ENCODE assay signal across 15 mouse cellular contexts in the genomic region with DNA sequence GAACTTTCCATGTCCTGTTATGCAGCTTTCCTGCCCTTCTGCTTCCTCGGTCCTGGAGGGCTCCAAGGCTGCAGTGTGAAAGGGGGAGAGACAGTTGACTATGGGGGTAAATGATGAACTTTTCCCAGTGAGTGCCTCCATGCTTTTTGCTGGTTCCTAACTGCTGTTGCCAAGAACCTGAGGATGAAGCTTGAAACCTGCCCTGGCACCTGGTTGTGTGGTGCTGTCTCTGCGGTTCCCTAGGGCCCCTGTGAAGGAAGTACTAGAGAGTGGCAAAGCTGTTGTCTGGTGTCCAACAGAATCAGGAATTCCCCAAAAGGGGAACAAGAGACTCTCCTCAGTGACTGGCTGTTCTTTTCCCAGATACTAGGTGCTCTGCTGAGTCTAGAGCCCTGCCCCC. TPM values are rescaled to one million over a fixed set of nuclear protein-coding genes. Genes with fewer than 3 reads are reported as not detected.
"Had no signal": no experiment of that assay in that cellular context is flagged by ENCODE, and none has a peak within 500 bp of the region (broad histone marks: within the 10 kb centered on the region; RNA-seq: fewer than 3 reads in every experiment).

No protein-coding gene starts in this region.

RNA-seq across cellular contexts. Expression of gene Btbd35f1, which starts 41.2 kb away (rescaled TPM):
- total RNA-seq: neutrophil, adult 5-6 weeks had no signal
- polyA plus RNA-seq: neural tube, embryonic 11.5 days; neural tube, embryonic 12.5 days; neural tube, embryonic 13.5 days; neural tube, embryonic 14.5 days; neural tube, embryonic 15.5 days; small intestine, adult 2 months; spleen, adult 2 months; stomach, embryonic 14.5 days; stomach, embryonic 15.5 days; stomach, embryonic 16.5 days; stomach, postnatal 0 days; thymus, adult 2 months; thymus, postnatal 0 days had no signal

RNA-seq across cellular contexts. Expression of gene Gm5926, which starts 49.5 kb away (rescaled TPM):
- total RNA-seq: neutrophil, adult 5-6 weeks had no signal
- polyA plus RNA-seq: neural tube, embryonic 11.5 days; neural tube, embryonic 12.5 days; neural tube, embryonic 13.5 days; neural tube, embryonic 14.5 days; neural tube, embryonic 15.5 days; small intestine, adult 2 months; spleen, adult 2 months; stomach, embryonic 14.5 days; stomach, embryonic 15.5 days; stomach, embryonic 16.5 days; stomach, postnatal 0 days; testis, adult 2 months; thymus, adult 2 months; thymus, postnatal 0 days had no signal
